Mouse (Mus musculus): Measurements from ENCODE around the gene Mtmr11.
A peak's percentile ranks its signal among the peaks of the same experiment; 100 is the strongest.

- TF ChIP-seq CTCF (conservative IDR thresholded peaks at IDR 0.05; ENCODE audit: insufficient read depth, insufficient read length, low read depth, low read length) (no peak), POLR2A (IDR thresholded peaks at IDR 0.05; ENCODE audit: low read depth, low read length) (peak; percentile 88)
Measured at GRCm38 (mm10) chr3:96172197-96173178, 10.7 kb downstream of the Mtmr11 start, which contains the start of gene Sf3b4.

Measured in kidney, adult 2 months (tissue).